7 mouse cellular contexts compared by ENCODE assay signal in the genomic region with DNA sequence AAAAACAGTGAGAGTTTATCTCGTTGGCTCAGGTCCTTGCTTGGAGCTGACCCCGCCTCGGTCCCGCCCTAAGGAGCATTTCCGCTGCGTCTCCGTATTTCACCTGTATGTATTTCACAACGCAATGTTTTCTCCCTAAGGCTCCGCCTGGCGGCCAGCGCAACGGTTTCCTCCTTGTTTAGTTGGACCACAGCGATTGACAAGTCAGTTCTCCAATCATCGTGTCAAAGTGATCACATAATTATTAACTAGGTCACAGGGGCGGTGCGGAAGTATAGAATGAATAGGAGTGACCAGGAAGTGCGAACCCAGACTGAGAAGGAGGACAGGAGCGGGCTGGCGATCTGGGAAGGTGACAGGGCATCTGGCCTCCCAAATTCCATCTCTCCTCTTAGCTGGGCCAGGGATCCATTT. TPM values are rescaled to one million over a fixed set of nuclear protein-coding genes. Genes with fewer than 3 reads are reported as not detected.
A peak's percentile ranks its signal among the peaks of the same experiment; 100 is the strongest.
DNase-seq lines count a peak whose midpoint lies in the region; ATAC-seq and TF ChIP-seq lines count a peak whose summit lies in the region.

Gene Prr13 (plus strand): TSS at position 125 of the 414 bp plus-strand sequence.

- H3K4me1 ChIP-seq in embryonic facial prominence, embryonic 10.5 days = peaks cover 19% of the 10 kb centered on the region
- H3K4me1 ChIP-seq in intestine, postnatal 0 days (replicated peaks; ENCODE audit: control insufficient read depth, insufficient read depth, low read length) = no peaks in the 10 kb centered on the region
- peaks cover 10% of the 10 kb centered on the region for H3K4me1 ChIP-seq in midbrain, embryonic 12.5 days
- peaks cover 10% of the 10 kb centered on the region for H3K4me1 ChIP-seq in small intestine, adult 2 months (ENCODE audit: control insufficient read depth, insufficient read depth, insufficient read length, low read length)

- no peaks in the 10 kb centered on the region for H3K27me3 ChIP-seq in embryonic facial prominence, embryonic 10.5 days (replicated peaks; ENCODE audit: low read depth, poor library complexity, severe bottlenecking)
- H3K27me3 ChIP-seq in intestine, postnatal 0 days (replicated peaks; ENCODE audit: control insufficient read depth, insufficient read depth, low read length) = no peaks in the 10 kb centered on the region
- H3K27me3 ChIP-seq in midbrain, embryonic 12.5 days = no peaks in the 10 kb centered on the region
- H3K27me3 ChIP-seq in small intestine, adult 2 months (ENCODE audit: control insufficient read depth, insufficient read depth, low read length) = no peaks in the 10 kb centered on the region

- peak within 1 kb of the TSS; percentile 66 for H3K4me2 ChIP-seq in intestine, postnatal 0 days (replicated peaks; ENCODE audit: low read depth)
- H3K4me2 ChIP-seq in midbrain, embryonic 12.5 days (replicated peaks) = peak within 1 kb of the TSS; percentile 59

- intact Hi-C loops in left cerebral cortex, postnatal 4 days (cut with DNase I) = no loop called here

- peak within 1 kb of the TSS; percentile 60 for H3K27ac ChIP-seq in embryonic facial prominence, embryonic 10.5 days (replicated peaks)
- H3K27ac ChIP-seq in intestine, postnatal 0 days (ENCODE audit: low read depth, low read length) = peak within 1 kb of the TSS; percentile 47; the same call in 1 of the 2 replicates
- no peak within 1 kb of the TSS for H3K27ac ChIP-seq in midbrain, embryonic 12.5 days (replicated peaks)
- peak within 1 kb of the TSS; percentile 80 for H3K27ac ChIP-seq in small intestine, adult 2 months (ENCODE audit: insufficient read depth, low read depth, low read length)

- H3K9ac ChIP-seq in intestine, postnatal 0 days (ENCODE audit: low read depth, low read length) = peak within 1 kb of the TSS; percentile 28; the same call in 1 of the 2 replicates
- H3K9ac ChIP-seq in midbrain, embryonic 12.5 days (replicated peaks) = peak within 1 kb of the TSS; percentile 49

- TF ChIP-seq POLR2A in small intestine, adult 2 months (IDR thresholded peaks at IDR 0.05; ENCODE audit: low read depth, low read length) = peak; percentile 97

- under 1% methylated on average over 19 of the region's 19 CpGs for WGBS in embryonic facial prominence, embryonic 10.5 days
- under 1% methylated on average over 19 of the region's 19 CpGs for WGBS in intestine, postnatal 0 days
- under 1% methylated on average over 19 of the region's 19 CpGs for WGBS in midbrain, embryonic 12.5 days
- WGBS in small intestine, adult 2 months = under 1% methylated on average over 19 of the region's 19 CpGs

- peak within 1 kb of the TSS; percentile 57 for H3K4me3 ChIP-seq in embryonic facial prominence, embryonic 10.5 days
- H3K4me3 ChIP-seq in intestine, postnatal 0 days (ENCODE audit: low read depth, low read length) = peak within 1 kb of the TSS; percentile 60
- peak within 1 kb of the TSS; percentile 43 for H3K4me3 ChIP-seq in midbrain, embryonic 12.5 days
- H3K4me3 ChIP-seq in small intestine, adult 2 months (ENCODE audit: low read depth, low read length) = peak within 1 kb of the TSS; percentile 69

- H3K9me3 ChIP-seq in embryonic facial prominence, embryonic 10.5 days = no peaks in the 10 kb centered on the region
- H3K9me3 ChIP-seq in intestine, postnatal 0 days (ENCODE audit: control insufficient read depth) = no peaks in the 10 kb centered on the region
- no peaks in the 10 kb centered on the region for H3K9me3 ChIP-seq in midbrain, embryonic 12.5 days

- TF ChIP-seq CTCF in intestine, postnatal 0 days (IDR thresholded peaks at IDR 0.05; ENCODE audit: low read depth) = peak; percentile 86
- TF ChIP-seq CTCF in small intestine, adult 2 months (IDR thresholded peaks at IDR 0.05; ENCODE audit: extremely low read depth, insufficient read length, insufficient replicate concordance, low read depth, low read length) = peak; percentile 82; the same call in 1 of the 2 replicates

- ATAC-seq in intestine, postnatal 0 days = peak; percentile 90
- peak; percentile 85 for ATAC-seq in midbrain, embryonic 12.5 days (ENCODE audit: low FRiP score, low read depth)

- peak; percentile 91 for DNase-seq in adrenal gland, postnatal 10 days
- peak; percentile 89 for DNase-seq in embryonic facial prominence, embryonic 10.5 days (ENCODE audit: low spot score)
- peak; percentile 97 for DNase-seq in gonadal fat pad, adult 2 months (ENCODE audit: low read depth)
- peak; percentile 93 for DNase-seq in left cerebral cortex, postnatal 4 days

- H3K36me3 ChIP-seq in embryonic facial prominence, embryonic 10.5 days (replicated peaks) = peaks cover 12% of the 10 kb centered on the region
- peaks cover 13% of the 10 kb centered on the region; the same call in 1 of the 2 replicates for H3K36me3 ChIP-seq in intestine, postnatal 0 days (ENCODE audit: control insufficient read depth, insufficient read depth)
- H3K36me3 ChIP-seq in midbrain, embryonic 12.5 days = peaks cover 9% of the 10 kb centered on the region
- peaks cover 22% of the 10 kb centered on the region for H3K36me3 ChIP-seq in small intestine, adult 2 months (ENCODE audit: control insufficient read depth, insufficient read depth, low read length)

RNA-seq across cellular contexts. Expression of gene Prr13, which starts in this region (rescaled TPM):
- total RNA-seq in adrenal gland, postnatal 10 days (2021) = 10 to 100 TPM; 46.9 to 53.1 TPM
- 73.1 and 77.4 TPM in 2 replicates for polyA plus RNA-seq in embryonic facial prominence, embryonic 10.5 days (2016; fragmentation: Nextera tagmentation; extraction: Ambion mirVana)
- 121 and 141 TPM in 2 replicates for polyA plus RNA-seq in gonadal fat pad, adult 2 months (2012; rRNA removed)
- 394 and 398 TPM in 2 replicates for polyA plus RNA-seq in intestine, postnatal 0 days (2015; fragmentation: Nextera tagmentation; extraction: Ambion mirVana)
- total RNA-seq in left cerebral cortex, postnatal 4 days (2021) = 10 to 100 TPM; 18.6 to 20.0 TPM
- 84.9 and 97.9 TPM in 2 replicates for polyA plus RNA-seq in midbrain, embryonic 12.5 days (2016; fragmentation: Nextera tagmentation; extraction: Ambion mirVana)
- polyA plus RNA-seq in small intestine, adult 2 months (2012; rRNA removed) = 351 and 585 TPM in 2 replicates
